Mouse (Mus musculus) lung, postnatal 10 days (tissue): ENCODE data around the gene Shisa7.
"Not testable (repeated sequence)": the region's sequence is repeated elsewhere in the genome, so short reads cannot be mapped to it uniquely, and the experiment has no call there.

Experiments used
- DNase-seq: peaks from one replicate; pipeline ENCODE4 v3.0.0; 2021

Gene Shisa7

DNA sequence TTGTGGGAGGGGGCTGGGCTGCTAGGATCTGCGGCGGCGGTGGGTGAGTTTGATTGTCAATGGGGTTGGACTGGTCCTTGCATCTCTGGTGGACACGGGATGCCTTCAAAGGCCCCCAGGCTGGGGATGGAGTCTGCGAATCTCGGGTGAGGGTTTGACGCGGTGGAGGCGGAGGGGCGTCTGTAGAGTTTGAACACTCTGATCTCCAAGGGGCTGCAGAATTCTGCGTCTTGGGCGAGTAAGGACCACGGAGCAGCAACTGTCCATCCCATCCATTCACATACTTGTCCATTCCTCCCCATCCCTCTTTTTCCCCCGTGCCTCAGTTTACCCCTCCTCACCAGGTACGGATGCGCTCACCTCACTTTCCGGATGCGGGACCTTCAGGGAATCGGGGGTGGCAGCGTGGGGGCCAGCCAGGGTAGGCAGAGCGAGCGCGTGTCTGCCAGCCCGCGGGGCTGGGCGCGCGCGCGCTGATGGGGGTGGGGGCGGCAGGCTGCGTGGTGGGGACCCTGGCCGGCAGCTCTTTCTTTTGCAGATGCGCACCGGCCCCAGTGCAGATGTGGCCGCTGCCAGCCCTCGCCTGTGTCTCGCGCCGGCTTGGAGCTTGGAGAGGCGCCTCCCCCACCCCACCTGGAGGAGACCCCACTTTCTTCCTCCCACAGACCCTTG is at the start of gene Shisa7:
Shisa7 (minus strand) TSS at position 452 of the 672 bp plus-strand sequence.
- no peak for DNase-seq

DNA sequence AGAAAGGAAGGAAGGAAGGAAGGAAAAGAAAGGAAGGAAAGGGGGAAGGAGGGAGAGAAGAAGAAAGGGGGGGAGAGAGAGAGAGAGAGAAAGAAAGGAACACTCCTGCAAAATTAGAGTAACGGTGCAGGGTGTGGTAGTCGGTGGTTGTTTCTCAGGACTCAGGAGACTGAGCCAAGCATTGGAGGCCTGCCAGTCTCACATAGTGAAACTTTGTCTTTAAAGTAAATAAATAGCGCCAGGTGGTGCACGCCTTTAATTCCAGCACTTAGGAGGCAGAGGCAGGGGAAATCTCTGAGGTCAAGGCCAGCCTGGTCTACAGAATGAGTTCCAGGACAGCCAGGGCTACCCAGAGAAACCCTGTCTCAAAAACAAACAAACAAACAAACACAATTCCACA is 42.2 kb upstream of the Shisa7 start:
- DNase-seq, result no peak

DNA sequence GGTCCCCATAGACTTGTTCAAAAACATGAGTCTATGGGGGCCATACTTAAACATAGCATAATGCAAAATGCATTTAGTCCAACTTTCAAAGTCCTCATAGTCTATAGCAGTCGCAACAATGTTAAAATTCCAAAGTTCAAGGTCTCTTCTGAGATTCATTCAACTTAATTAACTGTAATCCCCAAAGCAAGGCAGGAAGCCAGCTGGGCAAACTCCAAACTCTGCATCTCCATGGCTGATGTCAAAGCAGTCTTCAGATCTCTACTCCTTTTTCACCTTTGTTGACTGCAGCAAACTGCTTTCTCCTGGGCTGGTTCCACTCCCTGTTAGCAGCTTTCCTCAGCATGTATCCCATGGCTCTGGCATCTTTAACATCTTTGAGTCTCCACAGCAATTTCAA is 34.5 kb upstream of the Shisa7 start:
- not testable (repeated sequence) for DNase-seq

DNA sequence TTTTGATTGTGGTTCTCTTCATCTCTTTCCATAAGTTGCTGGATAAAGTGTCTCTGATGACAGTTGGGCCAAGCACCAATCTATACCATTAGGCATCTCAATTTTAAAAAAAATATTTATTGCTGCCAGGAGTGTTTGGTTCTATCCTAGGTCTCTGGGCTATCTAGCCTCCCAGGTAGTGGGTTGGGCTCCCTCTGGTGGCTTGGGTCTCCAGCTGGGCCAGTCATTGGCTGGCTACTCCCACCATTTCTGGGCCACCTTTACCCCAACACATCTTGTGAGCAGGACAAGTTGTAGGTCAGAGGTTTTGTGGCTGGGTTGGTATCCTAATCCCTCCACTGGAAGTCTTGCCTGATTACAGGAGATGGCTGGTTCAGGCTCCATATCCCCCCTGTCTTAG is 33.7 kb upstream of the Shisa7 start:
- DNase-seq, result peak; percentile 30

DNA sequence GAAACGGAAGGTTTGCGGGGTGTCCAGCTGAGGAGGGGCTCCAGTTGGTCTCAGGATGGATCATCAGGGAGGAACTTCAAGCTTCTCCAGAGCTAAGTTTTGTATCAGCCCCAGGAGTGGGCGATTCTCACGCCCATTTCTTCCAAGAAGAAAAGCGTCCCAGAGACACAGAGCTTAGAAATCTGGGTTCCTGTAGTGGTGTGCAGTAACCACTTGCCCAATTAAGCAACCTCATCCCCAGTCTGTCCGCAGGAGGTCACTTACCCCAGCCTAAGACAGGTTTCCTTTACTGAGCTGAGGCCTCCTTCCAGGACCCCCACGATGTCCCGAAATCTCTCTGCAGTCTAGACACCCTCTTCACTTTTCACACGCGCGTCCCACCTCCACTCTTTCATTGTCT is 32.7 kb upstream of the Shisa7 start:
- DNase-seq, result no peak

DNA sequence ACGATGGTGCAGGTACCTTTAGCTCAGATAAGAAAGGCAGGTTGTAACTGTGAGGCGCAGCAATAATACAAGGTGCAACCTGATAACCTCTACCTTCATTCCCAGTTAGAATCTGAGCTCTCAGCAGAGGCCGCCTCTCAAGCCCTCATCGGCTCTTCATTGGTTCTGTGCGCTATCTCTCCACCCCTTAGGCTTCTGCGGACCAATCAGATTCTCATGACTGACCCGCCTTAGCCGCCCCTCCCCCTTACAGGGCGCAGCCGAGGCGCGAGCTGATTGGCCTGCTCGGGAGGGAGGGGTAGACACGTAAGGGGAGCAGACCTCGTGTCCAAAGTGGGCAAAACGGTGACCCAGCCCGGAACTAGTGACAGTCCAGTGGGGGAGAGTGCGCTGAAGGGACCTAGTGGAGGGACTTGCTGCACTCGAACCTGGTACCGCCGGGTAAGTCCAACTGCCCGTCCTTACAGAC is 32.3 kb upstream of the Shisa7 start, which contains the start of gene Isoc2a:
Isoc2a (plus strand) TSS at position 401 of the 469 bp plus-strand sequence.
- DNase-seq, result peak; percentile 95

DNA sequence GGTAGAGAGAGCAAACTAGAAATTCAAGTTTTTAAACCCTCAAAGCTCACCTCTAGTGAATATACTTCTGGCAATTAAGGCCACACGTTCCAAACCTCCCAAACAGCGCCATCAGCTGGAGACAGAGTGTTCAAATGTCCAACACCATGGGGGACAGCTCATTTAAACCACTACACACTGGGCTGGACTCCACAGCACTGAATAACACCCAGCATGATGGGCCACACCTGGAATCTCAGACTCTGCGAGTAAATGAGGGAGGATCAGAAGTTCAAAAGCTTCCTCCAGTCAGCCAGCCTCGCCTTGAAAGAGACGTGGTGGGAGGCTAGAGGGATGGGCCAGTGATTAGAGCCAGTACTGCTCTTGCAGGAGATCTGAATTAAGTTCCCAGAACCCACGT is 25.6 kb upstream of the Shisa7 start, which contains the start of gene Isoc2b:
Isoc2b (minus strand) TSS at position 126 of the 400 bp plus-strand sequence.
- no peak for DNase-seq

DNA sequence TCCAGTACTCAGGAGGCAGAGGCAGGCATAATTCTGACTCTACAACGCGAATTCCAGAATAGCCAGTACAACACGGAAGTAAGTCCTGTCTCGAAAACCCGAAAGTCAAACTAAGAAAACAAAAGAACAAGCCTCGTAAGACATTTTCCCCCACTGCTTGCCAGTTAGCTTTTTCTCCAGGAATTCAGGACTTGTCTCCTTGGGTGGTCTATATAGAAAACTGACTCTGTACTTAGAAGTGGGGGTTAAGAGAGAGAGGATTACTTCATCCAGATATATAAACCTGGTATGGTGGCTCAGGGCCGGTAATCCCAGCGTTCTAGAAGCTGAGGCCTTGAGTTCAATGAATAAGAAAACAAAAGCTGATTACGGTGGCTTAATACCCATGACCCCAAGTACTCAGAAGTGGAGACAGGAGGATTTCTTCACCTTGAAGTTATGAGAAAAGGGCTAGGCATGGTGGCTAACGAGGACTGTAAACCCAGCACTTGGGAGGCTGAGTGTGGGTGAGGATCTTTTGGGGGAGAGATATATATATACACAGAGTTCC is 22.2 kb upstream of the Shisa7 start:
- DNase-seq, result no peak

DNA sequence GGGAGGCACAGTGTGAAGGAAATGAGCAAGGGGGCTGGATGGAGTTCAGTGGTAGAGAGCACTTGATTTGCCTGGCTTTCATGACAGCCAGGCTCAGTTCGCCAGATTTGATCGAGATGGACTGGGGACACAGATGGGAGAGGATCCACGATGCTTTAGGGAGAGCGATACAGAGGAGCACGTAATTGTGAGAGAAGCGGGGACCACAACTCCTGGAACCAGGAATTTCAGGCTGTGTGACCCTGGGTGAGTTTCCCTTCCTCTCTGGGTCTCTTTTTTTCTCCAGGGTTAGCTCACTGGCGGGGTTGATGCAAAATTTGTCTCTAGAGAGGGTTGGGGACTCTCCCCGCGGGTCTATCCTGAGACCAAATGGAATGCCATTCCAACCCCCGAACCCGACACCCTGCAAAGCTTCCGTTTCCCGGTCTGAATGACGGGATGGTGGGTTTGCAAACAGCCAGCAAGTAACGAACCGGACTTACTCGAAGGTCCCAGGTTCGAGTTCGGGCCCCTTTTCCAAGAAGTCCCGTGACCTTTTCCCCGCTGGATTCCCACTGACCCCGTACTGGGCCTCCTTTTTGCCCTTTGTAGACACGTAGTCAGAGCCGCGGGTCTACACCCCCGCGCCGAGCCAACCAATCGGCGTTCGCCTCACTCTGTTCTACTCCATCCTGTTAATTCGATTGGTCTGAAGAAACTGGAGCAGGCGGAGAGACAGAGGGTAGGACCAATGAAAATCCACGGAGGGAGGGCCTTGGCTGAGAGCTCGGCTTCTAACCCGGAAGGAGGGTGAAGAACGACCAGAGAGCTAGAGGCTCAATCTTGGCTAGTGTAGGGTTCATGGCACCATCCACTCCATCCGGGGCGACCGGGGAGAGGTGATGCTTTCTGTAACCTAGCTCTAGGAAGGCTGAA is 21.3 kb upstream of the Shisa7 start:
- DNase-seq, result peak; percentile 99

DNA sequence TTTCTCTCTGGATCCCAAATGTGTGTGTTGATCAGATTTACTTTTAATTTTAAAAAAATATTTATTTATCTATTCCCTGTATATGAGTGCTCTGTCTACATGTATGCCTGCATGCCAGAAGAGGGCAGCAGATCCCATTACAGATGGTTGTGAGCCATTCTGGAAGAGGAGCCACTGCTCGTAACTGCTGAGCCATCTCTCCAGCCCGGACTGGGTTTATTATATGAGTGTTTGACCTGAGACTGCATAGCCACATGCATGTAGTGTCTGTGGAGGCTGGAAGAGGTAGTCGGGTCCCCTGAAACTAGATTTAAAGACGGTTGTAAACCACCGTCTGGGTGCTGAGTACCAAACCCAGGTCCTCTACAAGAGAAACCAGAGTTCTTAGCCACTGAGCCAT is 20.6 kb upstream of the Shisa7 start:
- DNase-seq, result peak; percentile 63

DNA sequence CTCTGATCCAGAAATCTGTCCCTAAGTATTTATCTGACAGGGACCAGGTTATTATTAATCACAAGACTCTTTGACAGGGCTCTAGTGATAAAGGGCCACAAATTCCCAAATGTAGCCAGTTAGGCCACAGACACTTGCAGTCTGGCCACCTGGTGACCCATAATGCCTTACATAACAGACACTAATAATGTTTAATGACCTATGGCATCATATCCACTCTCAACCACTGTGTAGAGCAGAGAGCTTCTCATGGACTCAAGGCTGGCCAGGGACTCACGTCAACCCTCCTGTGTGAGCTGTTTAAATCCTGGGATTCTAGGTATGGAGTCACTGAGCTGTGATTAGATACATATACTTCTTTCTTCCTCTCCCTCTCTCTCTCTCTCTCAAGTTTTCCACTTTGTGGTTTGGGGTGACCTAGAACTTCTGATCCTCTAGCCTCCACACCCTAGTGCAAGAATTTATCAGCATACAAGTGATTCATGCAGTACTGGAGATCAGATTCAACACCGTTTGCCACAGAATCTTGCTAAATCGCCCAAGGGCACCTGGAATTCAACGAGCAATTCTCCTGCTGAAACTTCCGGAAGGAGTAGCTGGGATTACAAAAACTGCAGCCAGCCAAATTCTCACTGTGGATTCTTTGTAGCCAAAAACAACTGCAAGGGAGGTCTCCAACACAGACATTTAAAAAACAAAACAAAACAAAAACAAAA is 19.8 kb upstream of the Shisa7 start:
- DNase-seq, result no peak

DNA sequence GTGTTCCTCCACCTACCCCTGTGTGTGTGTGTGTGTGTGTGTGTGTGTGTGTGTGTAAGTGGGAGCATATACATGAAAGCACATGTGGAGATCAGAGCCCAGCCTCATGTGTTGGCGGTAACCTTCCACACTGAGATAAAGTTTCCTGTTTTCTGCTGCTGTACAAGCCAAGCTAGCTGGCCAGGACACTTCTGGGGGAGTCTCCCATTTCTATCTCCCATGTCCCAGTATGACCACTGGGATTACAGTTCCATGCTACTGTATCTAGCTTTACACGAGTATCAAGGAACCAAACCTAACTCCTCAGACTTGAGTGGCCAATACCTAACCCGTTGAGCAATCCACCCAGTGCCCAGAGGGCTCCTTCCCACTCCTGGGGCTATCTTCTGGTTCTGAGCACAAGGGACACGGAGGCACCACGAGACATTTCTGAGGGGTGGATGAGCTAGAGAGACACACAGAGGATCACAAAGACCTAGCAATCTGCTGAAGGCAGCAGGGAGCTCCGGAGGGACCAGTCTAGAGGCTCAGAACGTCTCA is 19.1 kb upstream of the Shisa7 start:
- no peak for DNase-seq

DNA sequence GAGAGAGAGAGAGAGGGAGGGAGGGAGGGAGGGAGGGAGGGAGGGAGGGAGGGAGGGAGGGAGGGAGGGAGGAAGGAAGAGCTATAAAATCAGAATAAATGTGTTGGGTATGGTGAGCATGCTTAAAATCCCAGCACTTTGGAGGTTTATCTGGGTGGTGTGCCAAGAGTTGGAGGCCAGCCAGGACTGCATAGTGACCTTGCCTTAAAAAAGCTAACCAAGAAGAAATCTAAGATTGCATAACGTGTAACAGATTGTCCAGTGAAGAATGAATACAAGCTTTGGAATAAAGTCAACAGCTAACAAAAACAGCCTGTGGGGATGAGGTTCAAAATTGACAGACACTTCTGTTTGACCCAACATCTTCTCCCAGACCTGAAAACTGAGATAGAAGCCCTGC is 18.5 kb upstream of the Shisa7 start:
- peak; percentile 84 for DNase-seq

DNA sequence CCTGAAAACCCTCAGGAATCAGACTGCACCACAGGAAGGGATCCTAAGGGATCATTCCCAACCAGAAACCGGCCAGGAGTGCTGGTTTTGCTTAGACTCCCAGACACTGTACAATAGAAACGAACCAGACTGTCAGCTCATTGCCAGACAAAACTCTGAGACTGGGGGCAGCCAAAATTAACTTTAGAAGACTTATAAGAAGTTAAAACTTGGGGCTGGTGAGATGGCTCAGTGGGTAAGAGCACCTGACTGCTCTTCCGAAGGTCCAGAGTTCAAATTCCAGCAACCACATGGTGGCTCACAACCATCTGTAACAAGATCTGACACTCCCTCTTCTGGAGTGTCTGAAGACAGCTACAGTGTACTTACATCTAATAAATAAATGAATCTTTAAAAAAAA is 16.4 kb upstream of the Shisa7 start:
- DNase-seq, result not testable (repeated sequence)

DNA sequence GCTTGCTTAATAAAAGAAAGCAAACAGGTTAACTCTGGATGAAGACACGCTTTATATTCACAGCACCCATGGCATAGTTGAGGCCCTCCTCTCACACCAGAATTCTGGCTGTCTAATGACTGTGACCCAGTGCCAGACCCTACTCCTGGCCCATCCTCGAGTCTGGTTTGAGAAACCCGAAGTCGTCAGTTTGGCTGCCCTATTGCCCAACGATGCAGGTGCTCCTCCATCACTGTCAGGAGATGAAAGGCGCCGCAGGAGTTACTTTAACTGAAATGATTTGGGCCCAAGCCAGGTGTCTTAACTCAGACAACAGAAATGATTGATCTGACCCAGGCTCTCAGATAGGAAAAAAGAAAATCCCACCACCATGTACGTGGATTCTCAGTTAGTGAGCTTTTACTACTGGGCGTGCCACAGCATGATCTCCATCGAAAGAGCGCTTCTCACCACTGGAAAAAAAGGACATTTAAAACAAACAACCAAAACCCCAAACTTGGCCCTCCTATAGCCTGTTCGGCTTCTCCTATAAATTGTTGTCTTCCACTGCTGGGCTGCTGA is 15.0 kb upstream of the Shisa7 start:
- no peak for DNase-seq

DNA sequence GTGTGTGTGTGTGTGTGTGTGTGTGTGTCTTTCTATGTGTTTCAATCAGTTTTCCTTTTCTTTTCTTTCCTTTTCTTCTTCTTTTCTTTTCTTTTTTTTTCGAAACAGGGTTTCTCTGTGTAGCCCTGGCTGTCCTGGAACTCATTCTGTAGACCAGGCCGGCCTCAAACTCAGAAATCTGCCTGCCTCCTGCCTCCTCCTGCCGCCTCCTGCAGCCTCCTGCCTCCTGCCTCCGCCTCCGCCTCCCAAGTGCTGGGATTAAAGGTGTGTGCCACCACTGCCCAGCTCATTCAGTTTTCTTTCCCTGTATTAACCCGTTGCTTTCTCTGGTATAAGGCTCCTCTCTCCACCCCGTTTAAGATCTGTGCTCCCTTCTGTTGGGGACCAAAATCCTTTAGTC is 12.8 kb upstream of the Shisa7 start:
- DNase-seq, result no peak

DNA sequence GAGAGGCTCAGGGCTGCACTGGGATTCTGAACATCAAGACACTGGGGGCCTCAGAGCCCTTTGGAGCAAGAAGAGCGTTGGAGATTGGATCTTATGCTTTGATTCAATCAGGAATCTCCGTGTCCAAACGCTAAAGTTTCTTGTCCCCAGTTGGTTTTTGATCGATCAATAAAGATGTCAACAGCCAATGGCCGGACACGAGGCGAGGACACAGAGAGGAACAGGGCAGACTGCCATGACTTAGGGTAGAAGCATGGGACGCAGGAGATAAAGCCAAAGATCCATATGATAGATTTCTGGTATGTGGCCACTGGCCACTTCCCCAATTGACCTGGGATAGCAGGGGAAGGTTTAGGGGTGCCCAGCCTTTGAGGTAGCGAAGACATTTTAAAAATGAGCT is 12.0 kb upstream of the Shisa7 start:
- no peak for DNase-seq

DNA sequence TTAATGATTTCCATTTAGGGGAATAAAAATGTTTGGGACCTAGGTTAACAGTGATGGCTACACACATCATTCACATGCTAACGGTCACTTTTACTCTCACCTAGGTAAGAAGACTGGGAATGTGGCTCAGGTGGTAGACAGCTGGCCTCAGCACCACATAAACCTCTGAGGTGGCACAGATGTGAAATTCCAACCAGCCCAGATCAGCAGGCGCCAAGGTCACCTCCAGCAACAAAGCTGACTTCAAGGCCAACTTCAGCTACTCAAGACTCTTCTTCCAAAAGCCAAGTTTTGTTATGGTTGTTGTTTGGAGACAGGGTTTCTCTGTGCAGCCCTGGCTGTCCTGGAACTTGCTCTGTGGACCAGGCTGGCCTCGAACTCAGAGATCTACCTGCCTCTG is 9.1 kb upstream of the Shisa7 start:
- no peak for DNase-seq

DNA sequence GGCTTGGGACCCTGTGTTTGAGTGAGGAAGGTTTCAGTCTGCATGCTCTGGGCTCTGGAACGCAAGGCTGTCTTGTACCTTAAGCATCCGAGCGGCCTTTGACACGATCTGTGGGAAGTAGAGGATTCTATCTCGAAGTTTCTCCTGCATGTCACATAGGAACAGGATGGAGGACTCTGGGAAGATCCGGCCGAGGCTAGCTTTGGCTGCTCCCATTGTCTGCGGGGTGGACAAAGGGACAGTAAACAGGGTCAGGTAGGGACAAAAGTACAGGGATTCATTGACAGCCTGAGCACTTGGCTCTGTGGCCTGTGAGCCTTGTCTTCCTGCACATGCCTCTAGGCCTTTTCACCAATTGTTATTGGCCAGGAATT is 6.8 kb upstream of the Shisa7 start:
- DNase-seq, result no peak

DNA sequence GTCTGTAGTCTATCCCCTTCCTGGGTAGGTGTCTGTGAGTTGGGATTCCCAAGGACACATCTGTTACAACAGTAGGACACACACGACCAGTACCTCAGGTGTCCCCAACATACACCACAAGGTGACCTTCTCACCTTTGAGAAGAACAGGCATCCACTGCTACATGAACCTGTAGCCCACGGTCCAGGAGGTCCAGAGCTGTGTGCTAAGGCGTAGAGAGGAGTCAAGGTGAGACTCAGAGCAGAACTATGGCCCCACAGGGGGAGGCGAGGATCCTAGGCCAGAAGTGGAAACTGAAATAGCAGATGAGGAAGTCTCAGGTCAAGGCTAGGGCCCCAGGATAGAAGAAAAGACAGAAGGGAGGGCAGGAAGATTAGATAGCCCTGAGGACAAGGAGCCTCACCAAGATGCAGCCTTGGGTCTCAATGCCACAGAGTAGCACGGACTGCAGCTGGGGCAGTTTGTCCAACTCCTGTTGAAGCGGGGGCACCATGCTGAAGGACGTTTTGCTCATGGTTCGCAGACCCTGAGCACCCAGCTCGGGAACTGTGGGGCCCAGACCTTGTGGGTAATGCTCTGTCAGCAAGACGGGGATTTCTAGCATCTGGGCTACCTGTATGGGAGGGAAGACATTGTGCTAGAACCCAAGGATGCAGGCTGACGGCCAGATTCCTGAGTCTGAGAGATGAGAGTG is 6.3 kb upstream of the Shisa7 start:
- DNase-seq, result no peak

DNA sequence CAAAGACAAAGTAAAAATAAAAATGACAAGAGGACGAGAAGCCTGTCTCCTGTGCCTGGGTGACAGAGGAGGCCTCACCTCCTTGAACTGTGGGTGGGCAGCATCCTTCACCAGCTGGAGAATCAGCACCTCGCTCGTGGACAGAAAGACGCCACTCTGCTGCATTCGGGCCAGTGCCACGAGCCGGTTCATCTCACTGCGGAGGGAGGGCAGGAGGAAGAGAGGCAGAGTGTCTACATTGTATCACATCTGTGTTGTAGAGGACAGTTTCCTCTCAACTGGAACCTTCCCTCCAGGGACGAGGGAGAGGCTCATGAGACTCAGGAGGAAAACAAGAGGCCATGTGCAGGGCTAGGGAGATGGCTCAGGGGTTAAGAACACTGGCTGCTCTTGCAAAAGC is 4.9 kb upstream of the Shisa7 start:
- no peak for DNase-seq

DNA sequence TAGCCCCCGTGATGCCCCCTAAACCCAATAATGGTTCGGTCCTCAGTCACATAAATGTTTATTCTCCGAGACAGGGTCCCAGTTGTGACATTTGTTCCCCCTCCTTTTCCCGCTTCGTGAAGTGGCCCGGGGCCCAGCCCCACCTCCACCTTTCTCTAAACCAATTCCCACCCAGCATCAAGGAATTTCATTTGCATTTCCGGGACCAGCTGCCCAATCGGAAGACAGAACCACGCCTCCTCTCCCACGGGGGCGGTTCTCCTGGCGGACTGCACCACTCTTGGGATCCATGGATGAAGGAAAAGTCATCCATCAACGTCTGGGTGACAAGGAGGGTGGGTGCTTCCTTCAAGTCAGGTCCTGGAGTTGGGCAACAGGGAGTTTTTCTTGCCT is 417 bp upstream of the Shisa7 start:
- peak; percentile 86 for DNase-seq
